Mouse (Mus musculus): ENCODE measurements around the gene Lsmem1. TPM values are rescaled to one million over a fixed set of nuclear protein-coding genes. Genes with fewer than 3 reads are reported as not detected.

Gene Lsmem1
- total and polyA plus RNA-seq, 2 experiments from 2014 or later, result 9.2 to 24.3 TPM

GRCm38 (mm10) chr12:40147319-40147718 is 52.0 kb downstream of the Lsmem1 start:
- DNase-seq (ENCODE audit: low spot score), result no peak
- ATAC-seq (ENCODE audit: insufficient read depth, low read depth), result no peak
- H3K9ac ChIP-seq (replicated peaks; ENCODE audit: low read depth, low read length), result no peak overlapping the region
- no peak overlapping the region for H3K4me2 ChIP-seq (ENCODE audit: low read depth, low read length)
- H3K9me3 ChIP-seq (replicated peaks; ENCODE audit: control insufficient read depth, low read length), result no peaks in the 10 kb centered on the region
- TF ChIP-seq EP300 (IDR thresholded peaks at IDR 0.05; ENCODE audit: low read depth) (no peak), CTCF (IDR thresholded peaks at IDR 0.05; ENCODE audit: low read depth) (no peak)
- H3K27ac ChIP-seq (ENCODE audit: low read depth), result no peak overlapping the region
- no peak overlapping the region for H3K4me3 ChIP-seq (ENCODE audit: low read depth, low read length)
- no peaks in the 10 kb centered on the region for H3K4me1 ChIP-seq (ENCODE audit: control insufficient read depth, insufficient read depth)
- H3K27me3 ChIP-seq (ENCODE audit: control insufficient read depth, insufficient read depth, low read length), result no peaks in the 10 kb centered on the region
- no peaks in the 10 kb centered on the region for H3K36me3 ChIP-seq (replicated peaks; ENCODE audit: control insufficient read depth, insufficient read depth, low read length)
- 50% methylated on average over 4 of the region's 4 CpGs for WGBS

- TF ChIP-seq CTCF (IDR thresholded peaks at IDR 0.05; ENCODE audit: low read depth), result no peak
- no peak for TF ChIP-seq EP300 (IDR thresholded peaks at IDR 0.05; ENCODE audit: low read depth)
- Histone ChIP-seq H3K36me3 (replicated peaks; ENCODE audit: control insufficient read depth, insufficient read depth, low read length) (no peaks in the 10 kb centered on the region), H3K9ac (replicated peaks; ENCODE audit: low read depth, low read length) (no peak overlapping the region), H3K4me3 (ENCODE audit: low read depth, low read length) (no peak overlapping the region), H3K9me3 (replicated peaks; ENCODE audit: control insufficient read depth, low read length) (no peaks in the 10 kb centered on the region), H3K27ac (ENCODE audit: low read depth) (no peak overlapping the region), H3K4me2 (ENCODE audit: low read depth, low read length) (no peak overlapping the region), H3K27me3 (ENCODE audit: control insufficient read depth, insufficient read depth, low read length) (no peaks in the 10 kb centered on the region), H3K4me1 (ENCODE audit: control insufficient read depth, insufficient read depth) (no peaks in the 10 kb centered on the region)
- DNase-seq (ENCODE audit: low spot score), result no peak
- ATAC-seq (ENCODE audit: insufficient read depth, low read depth), result no peak
- WGBS, result 70% methylated on average over 5 of the region's 5 CpGs
Observed at GRCm38 (mm10) chr12:40146510-40146909, 52.8 kb downstream of the Lsmem1 start.

GRCm38 (mm10) chr12:40140706-40141105 is 58.6 kb downstream of the Lsmem1 start:
- ATAC-seq (ENCODE audit: insufficient read depth, low read depth), result no peak
- Histone ChIP-seq H3K27ac (ENCODE audit: low read depth) (no peak overlapping the region), H3K4me3 (ENCODE audit: low read depth, low read length) (no peak overlapping the region), H3K36me3 (replicated peaks; ENCODE audit: control insufficient read depth, insufficient read depth, low read length) (no peaks in the 10 kb centered on the region), H3K9ac (replicated peaks; ENCODE audit: low read depth, low read length) (no peak overlapping the region), H3K4me1 (ENCODE audit: control insufficient read depth, insufficient read depth) (no peaks in the 10 kb centered on the region), H3K9me3 (replicated peaks; ENCODE audit: control insufficient read depth, low read length) (no peaks in the 10 kb centered on the region), H3K27me3 (ENCODE audit: control insufficient read depth, insufficient read depth, low read length) (no peaks in the 10 kb centered on the region), H3K4me2 (ENCODE audit: low read depth, low read length) (no peak overlapping the region)
- WGBS, result 64% methylated on average over 5 of the region's 5 CpGs
- no peak for DNase-seq (ENCODE audit: low spot score)
- TF ChIP-seq CTCF (IDR thresholded peaks at IDR 0.05; ENCODE audit: low read depth) (no peak), EP300 (IDR thresholded peaks at IDR 0.05; ENCODE audit: low read depth) (no peak)

GRCm38 (mm10) chr12:40139484-40140245 is 59.6 kb downstream of the Lsmem1 start:
- WGBS, result 81% methylated on average over 8 of the region's 8 CpGs
- Histone ChIP-seq H3K4me1 (ENCODE audit: control insufficient read depth, insufficient read depth) (no peaks in the 10 kb centered on the region), H3K27ac (ENCODE audit: low read depth) (no peak overlapping the region), H3K4me2 (ENCODE audit: low read depth, low read length) (no peak overlapping the region), H3K9me3 (replicated peaks; ENCODE audit: control insufficient read depth, low read length) (no peaks in the 10 kb centered on the region), H3K36me3 (replicated peaks; ENCODE audit: control insufficient read depth, insufficient read depth, low read length) (no peaks in the 10 kb centered on the region), H3K27me3 (ENCODE audit: control insufficient read depth, insufficient read depth, low read length) (no peaks in the 10 kb centered on the region), H3K9ac (replicated peaks; ENCODE audit: low read depth, low read length) (no peak overlapping the region), H3K4me3 (ENCODE audit: low read depth, low read length) (no peak overlapping the region)
- ATAC-seq (ENCODE audit: insufficient read depth, low read depth) (no peak), DNase-seq (ENCODE audit: low spot score) (no peak)
- TF ChIP-seq CTCF (IDR thresholded peaks at IDR 0.05; ENCODE audit: low read depth) (no peak), EP300 (IDR thresholded peaks at IDR 0.05; ENCODE audit: low read depth) (no peak)

GRCm38 (mm10) chr12:40134529-40134928 is 64.8 kb downstream of the Lsmem1 start:
- no peaks in the 10 kb centered on the region for H3K9me3 ChIP-seq (replicated peaks; ENCODE audit: control insufficient read depth, low read length)
- DNase-seq (ENCODE audit: low spot score), result no peak
- no peak overlapping the region for H3K9ac ChIP-seq (replicated peaks; ENCODE audit: low read depth, low read length)
- WGBS, result 60% methylated on average over 11 of the region's 11 CpGs
- no peak overlapping the region for H3K27ac ChIP-seq (ENCODE audit: low read depth)
- H3K4me1 ChIP-seq (ENCODE audit: control insufficient read depth, insufficient read depth), result peaks cover 12% of the 10 kb centered on the region; the same call in 1 of the 2 replicates
- no peak for ATAC-seq (ENCODE audit: insufficient read depth, low read depth)
- H3K4me2 ChIP-seq (ENCODE audit: low read depth, low read length), result peak overlapping the region; percentile 76
- 0 out of 2 replicates have a peak, but pooled peaks cover 5% of the 10 kb centered on the region for H3K27me3 ChIP-seq (ENCODE audit: control insufficient read depth, insufficient read depth, low read length)
- no peaks in the 10 kb centered on the region for H3K36me3 ChIP-seq (replicated peaks; ENCODE audit: control insufficient read depth, insufficient read depth, low read length)
- peak overlapping the region; percentile 52 for H3K4me3 ChIP-seq (ENCODE audit: low read depth, low read length)
- TF ChIP-seq EP300 (IDR thresholded peaks at IDR 0.05; ENCODE audit: low read depth), result no peak
- TF ChIP-seq CTCF (IDR thresholded peaks at IDR 0.05; ENCODE audit: low read depth), result no peak

Measured in heart, postnatal 0 days (tissue).